Mouse (Mus musculus) heart, adult 2 months (tissue): Measurements from ENCODE around the gene Lmtk3. TPM values are rescaled to one million over a fixed set of nuclear protein-coding genes. Genes with fewer than 3 reads are reported as not detected.

Experiments used
- DNase-seq, 2 experiments: peaks; one replicate each; pipeline ENCODE4 v3.0.0; 2021
- H3K27ac ChIP-seq: fragments of 200-600 bp; 2 replicates; pipeline ENCODE4 v1.8.1; 2022
- H3K27me3 ChIP-seq: fragments of 200-500 bp; 2 replicates; pipeline ENCODE4 v1.6.1; 2012; ENCODE audit warnings: mild to moderate bottlenecking, low read length, inconsistent platforms, mixed read lengths; ENCODE audit not compliant: control insufficient read depth, insufficient read depth
- H3K36me3 ChIP-seq: fragments of 200-500 bp; 2 replicates; pipeline ENCODE4 v1.6.1; 2012; ENCODE audit warnings: low read length, inconsistent platforms; ENCODE audit not compliant: control insufficient read depth, insufficient read depth
- H3K4me1 ChIP-seq: fragments of 200-500 bp; 2 replicates; pipeline ENCODE4 v1.6.1; 2011; ENCODE audit warnings: low read length; ENCODE audit not compliant: control insufficient read depth, insufficient read depth
- H3K4me3 ChIP-seq: fragments of 200-600 bp; 2 replicates; pipeline ENCODE4 v1.8.1; 2022
- H3K79me2 ChIP-seq: fragments of 200-500 bp; replicated peaks from 2 replicates; pipeline ENCODE4 v1.6.1; 2012; ENCODE audit warnings: mild to moderate bottlenecking, inconsistent platforms, low read length, moderate library complexity, mixed read lengths; ENCODE audit not compliant: control insufficient read depth, insufficient read depth
- H3K9ac ChIP-seq: fragments of 200-500 bp; 2 replicates; pipeline ENCODE4 v1.6.1; 2012; ENCODE audit warnings: low read depth, mild to moderate bottlenecking, control low read depth, inconsistent platforms, low read length, mixed read lengths
- CTCF ChIP-seq: fragments of 200-600 bp; IDR thresholded peaks from 2 replicates; pipeline ENCODE4 v1.8.1; 2022; ENCODE audit warnings: antibody characterized with exemption, mild to moderate bottlenecking, moderate library complexity
- EP300 ChIP-seq: fragments of 200-500 bp; IDR thresholded peaks from 2 replicates; pipeline ENCODE4 v1.6.1; 2011; ENCODE audit warnings: low read depth, low read length, control low read depth; ENCODE audit not compliant: insufficient read depth
- POLR2A ChIP-seq: fragments of 200-500 bp; IDR thresholded peaks from 2 replicates; pipeline ENCODE4 v1.6.1; 2011; ENCODE audit warnings: mild to moderate bottlenecking, low read depth, low read length, control low read depth; ENCODE audit not compliant: insufficient read depth
- WGBS: fragments of 180-500 bp; shearing (Covaris S2); methylation state at CpG from one replicate; pipeline ENCODE4 v1.1.7; 2018; 5-methylcytosine and 5-hydroxymethylcytosine counted together
- intact Hi-C: fragments of 180-260 bp; cut with DNase I; formaldehyde crosslinking; loops from one replicate; pipeline ENCODE4 v1.15.1; 2025
- polyA plus RNA-seq: library from polyadenylated mRNA; depleted of rRNA; stranded (reverse); fragments of >200 nt; gene quantifications from 2 replicates; pipeline ENCODE4 v1.2.3, GENCODE M21; 2012
- total RNA-seq, 2 experiments: library from RNA; stranded (reverse); gene quantifications; 2 replicates each; pipeline ENCODE4 v1.2.3; 2021

Lmtk3 gene
- total and polyA plus RNA-seq, 3 experiments: 0.14 to 0.18 TPM; not detected in 1

GRCm38 (mm10) chr7:45785388-45786135 is 2.0 kb downstream of the Lmtk3 start:
- intact Hi-C loops: no loop called here
- Histone ChIP-seq H3K4me1 (no peaks in the 10 kb centered on the region), H3K27me3 (peaks cover 12% of the 10 kb centered on the region; the same call in 1 of the 2 replicates), H3K4me3 (no peak overlapping the region), H3K27ac (no peak overlapping the region), H3K9ac (no peak overlapping the region; the same call in 1 of the 2 replicates), H3K79me2 (no peaks in the 10 kb centered on the region), H3K36me3 (no peaks in the 10 kb centered on the region)
- DNase-seq: no peak
- TF ChIP-seq CTCF (no peak), EP300 (no peak), POLR2A (no peak)
- WGBS: 2% methylated on average over 39 of the region's 42 CpGs

- intact Hi-C loops: no loop called here
- Histone ChIP-seq H3K36me3 (no peaks in the 10 kb centered on the region), H3K4me1 (no peaks in the 10 kb centered on the region), H3K27me3 (peaks cover 12% of the 10 kb centered on the region; the same call in 1 of the 2 replicates), H3K79me2 (no peaks in the 10 kb centered on the region), H3K9ac (no peak overlapping the region), H3K4me3 (no peak overlapping the region), H3K27ac (no peak overlapping the region)
- 5% methylated on average over 14 of the region's 14 CpGs for WGBS
- DNase-seq: no peak
- TF ChIP-seq POLR2A (no peak), EP300 (no peak), CTCF (no peak)
Observed at GRCm38 (mm10) chr7:45786136-45786578, 2.6 kb downstream of the Lmtk3 start.

GRCm38 (mm10) chr7:45786661-45787413 is 3.3 kb downstream of the Lmtk3 start:
- Histone ChIP-seq H3K4me1 (no peaks in the 10 kb centered on the region), H3K4me3 (no peak overlapping the region), H3K9ac (no peak overlapping the region), H3K36me3 (no peaks in the 10 kb centered on the region), H3K27me3 (peaks cover 12% of the 10 kb centered on the region; the same call in 1 of the 2 replicates), H3K27ac (no peak overlapping the region), H3K79me2 (no peaks in the 10 kb centered on the region)
- no peak for TF ChIP-seq EP300
- no peak for TF ChIP-seq POLR2A
- no peak for TF ChIP-seq CTCF
- 14% methylated on average over 17 of the region's 17 CpGs for WGBS
- intact Hi-C loops: no loop called here
- no peak for DNase-seq

- Histone ChIP-seq H3K79me2 (no peaks in the 10 kb centered on the region), H3K4me1 (no peaks in the 10 kb centered on the region), H3K4me3 (no peak overlapping the region), H3K36me3 (no peaks in the 10 kb centered on the region), H3K27me3 (peaks cover 12% of the 10 kb centered on the region; the same call in 1 of the 2 replicates), H3K27ac (no peak overlapping the region), H3K9ac (no peak overlapping the region)
- WGBS: 77% methylated on average over 22 of the region's 22 CpGs
- no peak for DNase-seq
- intact Hi-C loops: no loop called here
- TF ChIP-seq EP300: no peak
- no peak for TF ChIP-seq CTCF
- no peak for TF ChIP-seq POLR2A
Observed at GRCm38 (mm10) chr7:45787642-45788041, 4.1 kb downstream of the Lmtk3 start.

GRCm38 (mm10) chr7:45790721-45791120 is 7.2 kb downstream of the Lmtk3 start:
- no peak overlapping the region for H3K4me3 ChIP-seq
- 28% methylated on average over 6 of the region's 6 CpGs for WGBS
- no peak overlapping the region for H3K9ac ChIP-seq
- no peaks in the 10 kb centered on the region for H3K79me2 ChIP-seq
- H3K27ac ChIP-seq: no peak overlapping the region
- TF ChIP-seq CTCF (no peak), EP300 (no peak), POLR2A (no peak)
- no peaks in the 10 kb centered on the region for H3K36me3 ChIP-seq
- no peaks in the 10 kb centered on the region for H3K4me1 ChIP-seq
- intact Hi-C loops: no loop called here
- DNase-seq: no peak
- peaks cover 2% of the 10 kb centered on the region; the same call in 1 of the 2 replicates for H3K27me3 ChIP-seq
